In genomic region chr5:113650035-113650865, GRCm38 (mm10) we compare ENCODE assay signal across 8 mouse cellular contexts. TPM values are rescaled to one million over a fixed set of nuclear protein-coding genes. Genes with fewer than 3 reads are reported as not detected.
DNase-seq lines count a peak whose midpoint lies in the region; ATAC-seq and TF ChIP-seq lines count a peak whose summit lies in the region.

Gene Cmklr1 (minus strand): TSS chr5:113650426.

- DNase-seq in ES-E14 (ENCODE audit: low read depth, low spot score): no peak
- peak; percentile 47 to 72 for DNase-seq in adrenal gland, postnatal 36 days
- peak; percentile 84 for DNase-seq in gastrocnemius, postnatal 25 days
- no peak for DNase-seq in lung, adult 2 months
- DNase-seq in spleen, postnatal 14 days (ENCODE audit: low spot score in 2 of 2): no peak
- DNase-seq in cerebellum, adult 9-11 months: no peak

- peak within 1 kb of the TSS; percentile 23 for H3K4me2 ChIP-seq in hindbrain, embryonic 15.5 days
- peak within 1 kb of the TSS; percentile 15; the same call in 1 of the 2 replicates for H3K4me2 ChIP-seq in neural tube, embryonic 14.5 days (ENCODE audit: low read depth, low read length)

- peak within 1 kb of the TSS; percentile 35 to 41 for H3K4me3 ChIP-seq in ES-E14 (ENCODE audit: insufficient read depth in 1 of 2, low read depth in 1 of 2, low read length in 2 of 2, poor library complexity in 1 of 2, severe bottlenecking in 1 of 2)
- H3K4me3 ChIP-seq in hindbrain, embryonic 15.5 days: peak within 1 kb of the TSS; percentile 12
- H3K4me3 ChIP-seq in lung, adult 2 months (replicated peaks; ENCODE audit: extremely low read depth, low read depth, low read length): peak within 1 kb of the TSS; percentile 66
- H3K4me3 ChIP-seq in neural tube, embryonic 14.5 days (ENCODE audit: low read depth, low read length): no peak within 1 kb of the TSS; the same call in 1 of the 2 replicates

- H3K9me3 ChIP-seq in ES-E14 (ENCODE audit: control insufficient read depth, insufficient read depth, low read depth, low read length): no peaks in the 10 kb centered on the region
- no peaks in the 10 kb centered on the region for H3K9me3 ChIP-seq in hindbrain, embryonic 15.5 days
- no peaks in the 10 kb centered on the region for H3K9me3 ChIP-seq in neural tube, embryonic 14.5 days (ENCODE audit: control insufficient read depth, low read length)

- in situ Hi-C loops in ES-E14 (cut with MboI; ENCODE audit: low sequenced_read_pairs in 2 of 2, unreplicated experiment in 2 of 2): no loop called here

- ATAC-seq in hindbrain, embryonic 15.5 days (ENCODE audit: low FRiP score, low read depth): no peak
- no peak for ATAC-seq in neural tube, embryonic 14.5 days (ENCODE audit: low read depth)

- no peak for TF ChIP-seq CTCF in lung, adult 2 months (IDR thresholded peaks at IDR 0.05; ENCODE audit: insufficient read depth, low read length)

- H3K4me1 ChIP-seq in ES-E14 (ENCODE audit: control insufficient read depth in 2 of 2, insufficient read depth in 2 of 2, low read length in 2 of 2, poor library complexity in 1 of 2): peaks cover 2 to 17% of the 10 kb centered on the region in 2 experiments; a peak in 2 of 4 replicates
- peaks cover 10% of the 10 kb centered on the region for H3K4me1 ChIP-seq in hindbrain, embryonic 15.5 days (replicated peaks)
- no peaks in the 10 kb centered on the region for H3K4me1 ChIP-seq in lung, adult 2 months (ENCODE audit: control insufficient read depth, insufficient read depth, low read length)
- 0 out of 2 replicates have a peak, but pooled peaks cover 3% of the 10 kb centered on the region for H3K4me1 ChIP-seq in neural tube, embryonic 14.5 days (ENCODE audit: control insufficient read depth, insufficient read depth, low read length)

- H3K27me3 ChIP-seq in hindbrain, embryonic 15.5 days: 0 out of 2 replicates have a peak, but pooled peaks cover 2% of the 10 kb centered on the region
- no peaks in the 10 kb centered on the region for H3K27me3 ChIP-seq in neural tube, embryonic 14.5 days (ENCODE audit: control insufficient read depth, insufficient read depth, low read length)

- peak; percentile 45; the same call in 1 of the 2 replicates for TF ChIP-seq POLR2A in lung, adult 2 months (IDR thresholded peaks at IDR 0.05; ENCODE audit: borderline replicate concordance, extremely low read depth, low read depth, low read length)

- no peak within 1 kb of the TSS for H3K27ac ChIP-seq in ES-E14 (ENCODE audit: insufficient read depth, low read depth, low read length, poor library complexity, severe bottlenecking)
- no peak within 1 kb of the TSS for H3K27ac ChIP-seq in hindbrain, embryonic 15.5 days (replicated peaks)
- H3K27ac ChIP-seq in neural tube, embryonic 14.5 days (ENCODE audit: low read depth, low read length): no peak within 1 kb of the TSS

- 9% methylated on average over 29 of the region's 30 CpGs for WGBS in hindbrain, embryonic 15.5 days
- 8% methylated on average over 30 of the region's 30 CpGs for WGBS in lung, adult 2 months
- WGBS in neural tube, embryonic 14.5 days: 9% methylated on average over 30 of the region's 30 CpGs

- H3K9ac ChIP-seq in ES-E14 (ENCODE audit: insufficient read depth, low read depth, low read length, poor library complexity, severe bottlenecking): peak within 1 kb of the TSS; percentile 39
- no peak within 1 kb of the TSS for H3K9ac ChIP-seq in hindbrain, embryonic 15.5 days
- no peak within 1 kb of the TSS for H3K9ac ChIP-seq in neural tube, embryonic 14.5 days (replicated peaks; ENCODE audit: low read depth, low read length)

- H3K36me3 ChIP-seq in ES-E14 (ENCODE audit: control insufficient read depth, insufficient read depth, low read length, poor library complexity, severe bottlenecking): no peaks in the 10 kb centered on the region
- no peaks in the 10 kb centered on the region for H3K36me3 ChIP-seq in hindbrain, embryonic 15.5 days
- no peaks in the 10 kb centered on the region for H3K36me3 ChIP-seq in neural tube, embryonic 14.5 days (ENCODE audit: control insufficient read depth, insufficient read depth, low read length)

TF ChIP-seq in ES-E14, 5 proteins besides CTCF, POLR2A, EP300 and RAD21:
- TF ChIP-seq CHD2 (IDR thresholded peaks at IDR 0.05; ENCODE audit: low read depth, low read length): no peak
- TF ChIP-seq ZC3H11A (IDR thresholded peaks at IDR 0.05; ENCODE audit: borderline replicate concordance, low read depth, low read length): no peak
- TF ChIP-seq HCFC1 (IDR thresholded peaks at IDR 0.05; ENCODE audit: borderline replicate concordance, insufficient read depth, low read length): no peak
- TF ChIP-seq MAFK (IDR thresholded peaks at IDR 0.05; ENCODE audit: insufficient read depth, low read depth, low read length): no peak
- no peak for TF ChIP-seq ZNF384 (IDR thresholded peaks at IDR 0.05; ENCODE audit: low read depth, low read length)

RNA-seq across cellular contexts. Expression of gene Cmklr1, which starts in this region (rescaled TPM):
- 10.4 and 24.4 TPM in 2 replicates for total RNA-seq in ES-E14 (2012; rRNA removed)
- total RNA-seq in adrenal gland, postnatal 36 days (2021): 10 to 100 TPM; 15.3 to 24.4 TPM
- 10 to 100 TPM; 14.6 to 15.4 TPM for total RNA-seq in gastrocnemius, postnatal 25 days (2021)
- 2.0 and 4.4 TPM in 2 replicates for polyA plus RNA-seq in hindbrain, embryonic 15.5 days (2015; fragmentation: Nextera tagmentation; extraction: Ambion mirVana)
- polyA plus RNA-seq in lung, adult 2 months (2012; rRNA removed): 271 and 341 TPM in 2 replicates
- 0.80 and 2.2 TPM in 2 replicates for polyA plus RNA-seq in neural tube, embryonic 14.5 days (2014; fragmentation: Nextera tagmentation; extraction: Ambion mirVana)

Comparison
In these comparisons a context has a peak if more than half of its experiments do, and no peak if none do; other contexts are left out.
1. RNA of gene Cmklr1 (polyA plus RNA-seq): 271 to 341 TPM in lung, adult 2 months; 2.0 to 4.4 TPM in hindbrain, embryonic 15.5 days and 0.80 to 2.2 TPM in neural tube, embryonic 14.5 days; every median in the first group is over 10 times any median in the second.
2. DNase-seq: peak in adrenal gland, postnatal 36 days (2 of 2) and gastrocnemius, postnatal 25 days (single experiment); none in ES-E14 (single experiment), lung, adult 2 months (single experiment), spleen, postnatal 14 days (0 of 2) and cerebellum, adult 9-11 months (single experiment).